17 mouse cellular contexts compared by ENCODE assay signal in the genomic region with DNA sequence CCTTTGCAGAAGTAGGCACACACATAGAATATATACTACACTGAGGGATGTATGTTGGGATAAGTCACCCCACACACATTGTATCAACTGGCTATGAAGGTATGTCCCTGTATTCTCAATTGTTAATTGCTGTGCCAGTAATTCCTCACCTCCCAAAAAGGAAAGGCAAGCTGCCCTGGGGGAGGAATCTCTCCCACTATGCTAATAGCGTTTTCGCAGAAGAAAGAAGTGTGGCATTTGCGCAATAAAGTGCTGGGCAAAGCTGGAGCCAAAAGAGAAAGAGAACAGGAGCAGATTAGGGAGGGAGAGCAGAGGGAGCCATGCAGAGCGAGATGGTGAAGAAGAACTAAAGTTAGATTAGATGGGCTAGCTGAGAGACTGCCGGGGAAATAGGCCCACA. TPM values are rescaled to one million over a fixed set of nuclear protein-coding genes. Genes with fewer than 3 reads are reported as not detected.
DNase-seq lines count a peak whose midpoint lies in the region; ATAC-seq and TF ChIP-seq lines count a peak whose summit lies in the region.
"Had no signal": no experiment of that assay in that cellular context is flagged by ENCODE, and none has a peak within 500 bp of the region (broad histone marks: within the 10 kb centered on the region; RNA-seq: fewer than 3 reads in every experiment).

No protein-coding gene starts in this region.

- TF ChIP-seq CTCF in ES-Bruce4 (IDR thresholded peaks at IDR 0.05; ENCODE audit: low read depth, low read length) = no peak

- peaks cover 16% of the 10 kb centered on the region for H3K36me3 ChIP-seq in ES-Bruce4 (ENCODE audit: control insufficient read depth, insufficient read depth, low read length, poor library complexity, severe bottlenecking)

- no peak overlapping the region for H3K9ac ChIP-seq in ES-Bruce4 (ENCODE audit: low read depth, poor library complexity, severe bottlenecking)
- H3K9ac ChIP-seq: forebrain, postnatal 0 days; hindbrain, embryonic 13.5 days; lung, embryonic 14.5 days; midbrain, embryonic 12.5 days had no signal

- no peaks in the 10 kb centered on the region for H3K27me3 ChIP-seq in ES-Bruce4 (ENCODE audit: control insufficient read depth, insufficient read depth, low read length, poor library complexity, severe bottlenecking)
- H3K27me3 ChIP-seq: hindbrain, embryonic 13.5 days; midbrain, embryonic 12.5 days had no signal

- no peak overlapping the region for H3K4me3 ChIP-seq in ES-Bruce4 (ENCODE audit: low read depth, low read length)
- H3K4me3 ChIP-seq: embryonic facial prominence, embryonic 10.5 days; hindbrain, embryonic 13.5 days; midbrain, embryonic 12.5 days had no signal

- DNase-seq in layer of hippocampus, adult 11-12 months (ENCODE audit: low spot score) = peak; percentile 35
- no peak for DNase-seq in layer of hippocampus, adult 9-10 months (ENCODE audit: low spot score)
- DNase-seq in brain, adult 2 months (ENCODE audit: low read depth, low spot score) = peak; percentile 79
- peak; percentile 38 to 39 for DNase-seq in left cerebral cortex, postnatal 36 days (ENCODE audit: low spot score in 2 of 2)
- DNase-seq in cerebellum, postnatal 36 days = no peak
- no peak for DNase-seq in embryo, embryonic 10.5 days (ENCODE audit: low spot score)
- DNase-seq: cerebellum, adult 2 months; forebrain, postnatal 0 days; gastrocnemius, postnatal 25 days; lung, embryonic 14.5 days had no signal

- no peak for ATAC-seq in CD4-positive, CD25-positive, alpha-beta regulatory T cell, adult 4 months
- ATAC-seq: activated CD4-positive, CD25-positive, alpha-beta regulatory T cell, adult 4 months; forebrain, postnatal 0 days; intestine, embryonic 16.5 days had no signal

- H3K27ac ChIP-seq in ES-Bruce4 (ENCODE audit: insufficient read depth, low read length) = peak overlapping the region; percentile 22; the same call in 1 of the 2 replicates
- H3K27ac ChIP-seq: embryonic facial prominence, embryonic 10.5 days; hindbrain, embryonic 13.5 days; midbrain, embryonic 12.5 days had no signal

- no peak for TF ChIP-seq POLR2A in ES-Bruce4 (IDR thresholded peaks at IDR 0.05; ENCODE audit: insufficient read depth, low read length)

- peaks cover 3% of the 10 kb centered on the region for H3K4me1 ChIP-seq in ES-Bruce4 (ENCODE audit: control insufficient read depth, insufficient read depth, low read length)
- H3K4me1 ChIP-seq: embryonic facial prominence, embryonic 10.5 days; hindbrain, embryonic 13.5 days; midbrain, embryonic 12.5 days had no signal

- H3K9me3 ChIP-seq in ES-Bruce4 (replicated peaks; ENCODE audit: control insufficient read depth, insufficient read depth, low read length, poor library complexity, severe bottlenecking) = no peaks in the 10 kb centered on the region
- H3K9me3 ChIP-seq: embryonic facial prominence, embryonic 10.5 days; hindbrain, embryonic 13.5 days; midbrain, embryonic 12.5 days had no signal

- no peak for TF ChIP-seq EP300 in ES-Bruce4 (IDR thresholded peaks at IDR 0.05; ENCODE audit: insufficient read depth, low read depth, low read length)

- intact Hi-C loops in left cerebral cortex, postnatal 36 days (cut with DNase I) = no loop called here

RNA-seq across cellular contexts. Expression of gene Rab7, which starts 17.7 kb away (rescaled TPM):
- polyA plus RNA-seq in ES-Bruce4 (2011; ENCODE audit: insufficient read depth, insufficient read length, low read depth, missing spikeins) = 154 and 163 TPM in 2 replicates
- 100 to 1,000 TPM; 323 to 336 TPM for total RNA-seq in left cerebral cortex, postnatal 36 days (2021)
- polyA plus RNA-seq in CD4-positive, CD25-positive, alpha-beta regulatory T cell, adult 4 months (2017; shearing (Covaris generic)) = 100 to 1,000 TPM; 264 to 299 TPM

RNA-seq across cellular contexts. Expression of gene H1fx, which starts 46.0 kb away (rescaled TPM):
- 39.0 and 47.3 TPM in 2 replicates for polyA plus RNA-seq in ES-Bruce4 (2011; ENCODE audit: insufficient read depth, insufficient read length, low read depth, missing spikeins)
- 10 to 100 TPM; 60.4 to 73.0 TPM for total RNA-seq in left cerebral cortex, postnatal 36 days (2021)
- polyA plus RNA-seq in CD4-positive, CD25-positive, alpha-beta regulatory T cell, adult 4 months (2017; shearing (Covaris generic)) = not detected
- polyA plus RNA-seq: activated CD4-positive, CD25-positive, alpha-beta regulatory T cell, adult 4 months had no signal

RNA-seq across cellular contexts. Expression of gene Rpn1, which starts 56.9 kb away (rescaled TPM):
- polyA plus RNA-seq in ES-Bruce4 (2011; ENCODE audit: insufficient read depth, insufficient read length, low read depth, missing spikeins) = 222 and 238 TPM in 2 replicates
- total RNA-seq in left cerebral cortex, postnatal 36 days (2021) = 100 to 1,000 TPM; 165 to 167 TPM
- 100 to 1,000 TPM; 108 to 117 TPM for polyA plus RNA-seq in CD4-positive, CD25-positive, alpha-beta regulatory T cell, adult 4 months (2017; shearing (Covaris generic))

Comparison
In these comparisons a context has a peak if more than half of its experiments do, and no peak if none do; other contexts are left out.
1. DNase-seq: peak in layer of hippocampus, adult 11-12 months (single experiment), brain, adult 2 months (single experiment) and left cerebral cortex, postnatal 36 days (2 of 2); none in layer of hippocampus, adult 9-10 months (single experiment), cerebellum, postnatal 36 days (0 of 2) and embryo, embryonic 10.5 days (single experiment).
2. RNA of gene H1fx, which starts 46.0 kb away (polyA plus RNA-seq): 39.0 to 47.3 TPM in ES-Bruce4; not detected in CD4-positive, CD25-positive, alpha-beta regulatory T cell, adult 4 months; every median in the first group is over 10 times any median in the second.